Mouse (Mus musculus) lung, adult 18-20 months (tissue): Measurements from ENCODE around the gene Tsc22d1.

ENCODE experiments used
- DNase-seq, 2 experiments: peaks; one replicate each; pipeline ENCODE4 v3.0.0; 2022; ENCODE audit warnings: mixed read lengths in 2 of 2

The Tsc22d1 gene

DNA sequence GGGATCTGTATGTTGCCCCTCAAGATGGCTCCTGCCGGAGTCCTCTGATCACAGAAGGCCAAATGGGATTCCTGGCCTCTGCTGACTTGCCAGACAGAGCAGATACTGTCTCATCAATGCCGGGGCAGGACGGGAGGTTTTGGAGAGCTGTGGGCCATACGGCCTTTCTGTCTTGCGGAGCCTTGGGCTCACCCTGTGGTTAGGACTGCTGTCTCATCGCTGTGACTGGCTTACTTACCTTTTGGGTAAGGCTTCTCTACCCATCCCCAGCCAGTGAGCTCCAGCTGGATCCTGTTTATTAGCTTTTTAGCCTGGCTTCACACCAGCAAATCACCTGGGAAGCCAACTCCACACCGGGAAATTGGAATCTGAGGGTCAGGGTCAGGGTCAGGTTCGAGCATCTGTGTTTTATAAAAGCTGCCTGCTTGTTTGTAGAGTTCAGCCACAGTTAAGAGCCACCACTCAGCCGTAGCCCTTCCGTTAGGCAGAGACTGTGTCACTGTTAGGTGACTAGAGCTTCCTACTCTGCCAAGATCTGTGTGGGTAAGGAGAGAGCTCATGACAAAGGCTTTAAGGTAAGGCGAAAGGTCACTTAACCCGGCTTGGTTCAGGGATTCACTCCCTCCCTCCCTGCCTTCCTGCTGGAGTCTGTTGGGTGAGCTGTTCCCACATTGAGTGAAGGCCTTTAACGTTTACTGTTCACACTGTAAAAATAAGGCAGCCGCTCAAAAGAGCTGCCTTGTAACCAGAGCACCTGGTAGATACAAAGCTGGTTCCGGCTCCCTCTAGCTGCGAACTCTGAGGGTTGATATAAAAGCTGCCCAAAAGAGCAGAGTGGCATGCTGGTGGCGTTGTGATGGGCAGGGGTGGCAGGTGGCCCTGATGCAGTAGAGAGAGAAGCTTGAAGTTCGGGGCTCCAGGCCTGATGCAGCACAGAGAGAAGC lies 73.6 kb downstream of the Tsc22d1 start:
- DNase-seq = no peak

DNA sequence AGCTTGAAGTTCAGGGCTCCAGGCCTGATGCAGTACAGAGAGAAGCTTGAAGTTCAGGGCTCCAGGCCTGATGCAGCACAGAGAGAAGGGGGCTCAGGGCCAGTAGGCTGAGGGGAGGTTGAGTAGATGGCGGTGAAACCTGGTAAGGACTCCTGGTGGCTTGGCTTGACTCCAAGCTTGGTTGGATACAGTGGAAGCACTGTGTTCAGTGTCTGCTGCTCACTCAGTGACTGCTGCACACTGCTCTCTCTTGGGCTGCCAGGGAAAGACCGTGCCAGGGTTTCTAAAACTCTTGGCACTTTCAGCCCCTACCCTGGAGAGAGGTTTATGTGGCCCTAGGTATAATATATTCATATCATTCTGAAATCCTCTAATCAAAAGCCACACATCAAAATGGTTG lies 74.4 kb downstream of the Tsc22d1 start:
- no peak for DNase-seq

DNA sequence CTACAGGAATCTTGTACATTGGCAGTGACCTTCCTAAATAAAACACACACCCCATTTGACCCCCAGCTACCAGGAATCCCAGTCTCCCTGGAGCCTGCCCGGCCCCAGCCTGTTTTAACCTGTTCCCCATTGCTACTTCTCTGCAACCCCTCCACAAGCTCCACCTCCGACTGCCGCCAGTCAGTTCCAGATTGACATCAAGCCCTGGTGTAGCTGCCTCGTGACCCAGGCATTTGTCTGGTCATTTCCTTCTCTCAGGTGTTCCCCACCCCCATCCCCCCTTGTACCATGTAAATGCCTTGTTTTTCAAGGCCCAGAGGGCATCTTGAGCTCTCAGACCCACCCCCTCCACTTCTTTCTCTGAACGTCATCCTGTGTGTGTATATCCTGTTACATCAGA lies 80.3 kb downstream of the Tsc22d1 start:
- no peak for DNase-seq

DNA sequence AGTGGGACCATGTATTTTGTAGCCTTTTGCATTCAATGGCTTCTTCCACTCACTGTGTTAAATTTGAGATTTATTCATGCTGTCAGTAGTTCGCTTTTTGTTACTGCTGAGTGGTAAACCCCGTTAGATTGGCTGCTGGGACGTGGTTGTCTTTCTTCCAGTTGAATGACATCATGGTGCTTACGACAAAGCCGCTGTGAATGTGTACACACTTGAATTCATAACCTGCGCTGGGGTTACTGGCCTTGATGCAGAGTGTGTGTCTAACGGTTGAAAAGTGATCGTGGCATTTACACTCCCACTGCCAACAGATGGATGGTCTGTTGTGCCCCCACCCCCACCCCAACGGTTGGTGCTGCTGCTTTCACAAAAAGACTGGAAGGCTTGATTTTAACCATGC lies 82.4 kb downstream of the Tsc22d1 start:
- DNase-seq = no peak

DNA sequence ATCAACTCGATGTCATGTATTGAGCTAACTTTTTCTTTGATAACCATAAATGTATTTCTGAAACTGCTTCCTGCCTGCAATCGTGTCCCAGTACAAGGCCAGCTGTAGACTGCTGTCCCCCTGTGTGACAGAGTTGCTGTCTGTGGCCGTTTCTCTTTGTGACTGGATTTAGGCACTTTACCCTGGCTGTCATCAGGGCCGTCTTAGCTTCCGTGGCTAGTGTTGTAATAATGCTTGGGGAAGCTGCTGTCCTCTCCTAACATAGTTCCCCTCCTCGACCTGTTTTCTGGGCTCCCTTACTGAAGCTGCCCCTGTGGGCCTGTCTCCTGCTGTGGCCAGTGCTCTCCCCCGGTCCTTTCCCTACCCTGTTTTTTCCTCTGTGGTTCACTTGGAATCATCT lies 83.4 kb downstream of the Tsc22d1 start:
- DNase-seq = no peak

DNA sequence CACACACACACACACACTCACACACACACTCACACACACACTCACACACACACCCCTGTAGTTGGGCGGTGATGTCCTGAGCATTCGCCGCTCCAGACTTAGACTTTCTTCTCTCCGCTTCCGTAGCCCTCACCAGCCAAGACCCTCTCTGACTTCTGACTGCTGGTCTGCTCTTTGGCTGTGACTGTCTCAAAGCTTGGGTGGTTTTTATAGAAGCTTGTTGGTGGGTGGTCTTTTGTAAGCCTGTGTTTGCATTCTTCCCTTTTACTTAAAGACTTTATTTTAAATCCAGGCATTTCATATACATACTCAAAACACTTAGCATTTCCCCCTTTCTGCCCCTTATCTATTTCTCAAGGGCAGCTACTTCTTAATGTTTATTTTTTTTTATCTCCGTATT lies 84.7 kb downstream of the Tsc22d1 start:
- DNase-seq = no peak

DNA sequence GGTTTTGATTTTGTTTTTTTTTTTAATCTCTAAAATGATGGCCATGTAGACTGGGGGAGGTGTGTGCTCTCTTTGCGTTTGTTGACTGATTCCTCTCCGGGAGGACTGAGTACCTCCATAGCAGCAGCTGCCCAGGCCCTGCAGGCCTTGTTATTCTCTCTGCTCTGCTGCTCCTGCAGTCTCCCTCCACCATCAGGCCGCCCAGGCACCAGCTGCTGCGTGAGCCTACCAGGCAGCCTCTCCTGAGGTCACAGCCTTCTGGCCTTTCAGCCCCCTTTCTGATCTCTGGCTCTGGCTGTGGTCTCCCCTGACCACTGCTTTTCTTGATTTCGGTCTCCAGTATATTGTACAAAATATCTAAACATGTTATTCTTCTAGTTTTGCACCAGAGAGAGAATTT lies 85.3 kb downstream of the Tsc22d1 start:
- no peak for DNase-seq

DNA sequence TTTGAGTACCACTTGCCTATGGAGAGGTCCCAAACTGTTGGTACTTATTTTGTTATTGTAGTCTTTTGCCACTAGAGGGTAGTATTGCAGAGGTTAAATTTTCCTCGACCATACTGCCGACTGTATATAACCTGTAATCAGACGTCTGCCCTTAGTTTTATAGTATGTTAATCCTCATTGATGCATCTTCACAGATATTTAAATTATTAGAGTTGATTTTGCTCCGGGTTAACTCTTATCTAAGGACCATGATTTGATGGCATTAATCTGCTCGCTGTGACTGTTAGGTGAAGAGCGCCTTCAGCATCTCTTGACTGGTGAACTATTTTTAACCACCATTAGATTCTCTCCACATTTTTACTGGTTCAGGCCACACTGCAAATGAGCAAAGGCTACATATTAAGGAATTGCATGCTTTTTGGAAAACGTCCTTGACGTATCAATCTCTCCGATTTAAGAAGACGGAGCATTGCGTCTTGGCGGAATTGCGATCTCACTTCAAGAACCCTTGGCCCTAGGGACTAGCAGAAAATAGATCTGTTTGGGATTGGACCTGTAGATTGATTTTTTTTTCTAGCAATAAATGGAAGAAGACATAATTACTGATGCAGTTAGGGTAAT lies 88.6 kb downstream of the Tsc22d1 start:
- DNase-seq = no peak

DNA sequence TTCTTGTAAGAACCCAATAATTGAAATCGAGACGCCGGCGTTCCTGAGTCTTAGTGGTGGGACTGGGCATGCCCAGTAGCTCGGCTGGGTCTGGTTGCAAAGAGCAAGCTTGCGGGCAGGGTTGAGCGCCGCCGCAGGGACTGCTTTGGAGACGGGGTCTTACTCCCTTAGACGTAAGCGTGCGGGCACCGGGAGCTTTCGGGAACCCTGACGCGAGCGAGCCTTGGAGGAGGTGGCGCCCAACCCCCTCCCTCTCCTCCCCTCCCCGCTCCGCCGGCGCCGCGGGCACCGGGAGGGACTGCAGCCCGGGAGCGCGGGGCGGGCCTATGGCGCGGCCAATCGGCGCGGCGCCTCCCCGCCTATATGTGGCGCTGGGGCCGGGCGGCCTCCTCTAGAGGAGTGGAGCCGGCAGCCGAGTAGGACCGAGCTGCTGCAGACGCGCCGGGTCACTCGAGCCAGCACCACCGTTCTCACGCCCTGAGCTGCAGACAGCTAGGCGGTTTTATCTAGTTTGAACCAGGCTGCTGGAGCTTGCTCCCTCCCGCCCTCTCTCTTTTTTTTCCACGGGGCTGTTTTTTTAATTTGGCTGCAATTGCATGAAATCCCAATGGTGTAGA lies 89.5 kb downstream of the Tsc22d1 start:
- DNase-seq = peak; percentile 93 to 94

DNA sequence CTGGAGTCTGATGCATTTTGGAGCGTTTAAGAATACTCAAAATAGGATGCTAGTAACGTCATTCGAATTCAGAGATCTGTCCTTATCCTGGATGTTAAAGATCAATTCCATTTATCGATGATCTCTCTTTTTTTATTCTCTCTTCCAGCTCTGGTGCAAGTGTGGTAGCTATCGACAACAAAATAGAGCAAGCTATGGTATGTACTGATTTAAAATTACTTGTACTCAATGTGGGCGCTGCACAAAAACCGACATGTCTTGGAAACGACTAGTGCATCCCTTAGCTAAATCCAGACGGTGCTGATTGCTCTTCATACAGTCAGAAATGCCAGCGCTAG lies 90.3 kb downstream of the Tsc22d1 start:
- DNase-seq = no peak

DNA sequence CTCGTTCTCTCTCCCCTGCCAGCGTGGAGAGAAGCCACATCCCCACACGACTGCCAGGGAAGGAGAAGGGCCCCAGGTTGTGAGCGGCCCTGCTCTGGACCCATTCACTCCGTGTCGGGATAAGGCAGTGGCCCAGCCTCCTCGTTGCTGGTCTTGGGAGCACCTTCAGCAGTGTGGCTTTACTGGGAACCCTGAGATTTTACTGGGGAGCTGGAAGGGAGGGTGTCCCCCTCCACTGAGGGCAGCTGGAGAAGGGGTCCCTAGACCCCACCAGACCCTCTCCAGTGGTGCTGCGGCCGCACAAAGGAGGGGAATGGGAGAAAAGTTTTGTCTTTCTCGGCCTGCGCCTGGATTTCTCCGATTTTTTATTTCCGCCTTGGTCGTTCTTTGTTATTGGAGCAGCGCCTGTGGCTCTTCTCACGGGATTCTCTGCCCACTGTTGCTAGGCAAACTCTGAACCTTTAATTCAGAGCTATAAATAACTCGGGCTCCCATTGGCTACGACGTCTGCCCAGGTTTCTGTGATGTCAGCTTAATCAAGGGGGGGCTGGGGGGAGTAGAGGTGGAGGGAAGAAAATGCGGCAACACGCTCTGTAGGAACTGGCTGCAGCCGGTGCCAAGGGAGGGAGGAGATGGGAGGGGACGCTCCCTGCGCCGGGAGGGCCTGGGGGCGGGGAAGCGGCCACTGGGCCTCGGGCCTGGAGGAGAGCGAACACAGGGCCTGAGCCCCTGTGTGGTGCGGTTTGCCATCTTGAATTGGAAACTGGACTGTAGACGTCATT lies 90.9 kb downstream of the Tsc22d1 start:
- peak; percentile 89 to 94 for DNase-seq

DNA sequence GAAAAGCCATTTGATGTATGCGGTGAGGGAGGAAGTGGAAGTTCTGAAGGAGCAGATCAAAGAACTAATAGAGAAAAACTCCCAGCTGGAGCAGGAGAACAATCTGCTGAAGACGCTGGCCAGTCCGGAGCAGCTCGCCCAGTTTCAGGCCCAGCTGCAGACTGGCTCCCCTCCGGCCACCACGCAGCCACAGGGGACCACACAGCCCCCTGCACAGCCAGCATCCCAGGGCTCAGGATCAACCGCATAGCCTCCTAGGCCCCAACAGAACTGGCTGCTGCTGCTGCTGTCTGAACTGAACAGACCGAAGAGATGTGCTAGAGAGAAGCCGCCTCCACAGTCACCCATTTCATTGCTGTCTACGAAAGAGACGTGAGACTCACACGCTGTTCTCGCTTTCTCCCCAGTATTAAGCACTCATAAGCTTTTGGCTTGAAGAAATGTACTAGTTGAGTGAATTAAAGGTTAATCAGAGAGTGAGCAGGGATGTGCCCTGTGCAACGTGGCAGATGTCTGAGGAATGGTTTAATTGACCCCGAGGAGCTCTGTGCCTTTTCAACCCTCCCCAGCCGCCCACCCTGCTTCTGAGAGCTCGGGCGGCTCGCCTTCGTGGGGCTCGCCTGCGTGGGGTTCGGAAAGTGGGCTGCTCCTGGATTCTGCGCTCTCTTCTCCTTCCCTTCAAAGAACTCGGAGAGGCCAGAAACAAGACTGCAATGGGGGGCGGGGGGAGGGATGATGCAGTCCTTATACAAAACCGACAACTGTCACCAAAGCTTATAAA lies 91.9 kb downstream of the Tsc22d1 start:
- peak in 1 of 2 experiments; percentile 15 for DNase-seq

DNA sequence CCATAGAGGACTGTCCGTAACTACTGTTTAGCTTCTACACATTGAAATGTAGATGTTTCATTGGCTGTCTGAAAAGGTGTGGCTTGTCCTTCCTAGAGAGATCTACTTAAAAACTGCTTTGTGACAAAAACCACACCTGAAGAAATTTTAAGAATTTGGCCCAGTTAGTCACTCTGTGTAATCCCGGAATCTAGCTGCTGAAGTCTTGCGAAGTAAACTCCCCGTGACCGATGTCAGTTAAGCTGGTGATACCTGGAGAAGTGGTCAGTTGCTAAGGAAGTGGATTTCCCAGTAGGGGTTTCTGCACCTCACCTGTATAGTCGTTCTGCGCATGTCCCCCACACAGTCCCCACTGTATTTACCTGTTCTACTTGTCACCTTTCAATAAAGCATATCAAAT lies 92.6 kb downstream of the Tsc22d1 start:
- DNase-seq = no peak

DNA sequence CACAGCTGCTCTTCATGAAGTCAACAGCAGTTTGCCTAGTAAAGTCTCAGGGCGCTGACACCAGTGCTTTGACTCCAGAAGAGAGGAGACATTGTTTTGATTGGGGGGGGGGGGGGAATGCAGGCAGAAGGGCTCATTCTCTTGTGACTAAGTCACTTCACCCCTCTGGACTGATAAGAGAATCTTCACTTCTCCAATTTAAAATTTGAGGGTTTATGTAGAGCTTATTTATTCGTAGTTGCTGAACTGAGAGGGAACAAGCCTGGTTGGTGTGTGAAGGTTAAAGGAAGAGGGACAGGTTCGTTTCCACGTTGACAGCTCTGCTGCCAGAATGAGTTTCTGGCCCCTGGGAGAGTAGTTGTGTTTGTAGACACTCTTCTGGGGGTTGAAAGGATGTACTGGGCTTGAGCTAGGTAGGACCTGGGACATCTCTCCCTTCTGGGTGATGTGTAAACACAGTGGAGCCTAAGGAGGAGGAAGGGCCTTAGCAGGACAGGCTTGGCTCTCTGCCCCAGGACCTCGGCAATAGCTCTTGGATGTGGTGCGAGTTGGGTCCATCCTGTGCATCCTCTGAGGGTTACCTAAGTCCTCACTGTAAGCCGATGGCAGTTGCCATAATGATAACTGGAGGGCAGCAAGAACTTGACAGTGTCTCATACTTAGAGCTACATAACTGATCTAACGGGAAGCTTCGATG lies 93.2 kb downstream of the Tsc22d1 start:
- no peak for DNase-seq

DNA sequence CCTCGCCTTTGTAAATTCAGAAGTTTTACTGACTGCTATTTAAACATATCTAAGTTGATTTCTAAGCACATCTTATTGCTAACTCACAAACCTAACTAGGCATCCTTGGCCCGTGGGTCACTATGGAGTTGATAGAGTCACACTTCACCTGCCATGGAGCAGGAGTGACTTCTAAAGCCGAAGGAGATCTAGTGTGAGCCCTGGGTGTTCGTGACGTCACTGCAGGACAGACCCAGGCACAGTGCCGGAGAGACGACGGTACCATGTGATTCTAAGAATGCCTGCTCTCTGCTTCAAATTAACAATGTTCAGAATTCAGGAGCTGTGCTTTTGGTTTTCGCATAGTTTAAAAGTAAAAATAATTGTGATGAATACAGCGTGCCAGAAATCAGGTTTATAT lies 93.9 kb downstream of the Tsc22d1 start:
- DNase-seq = no peak

DNA sequence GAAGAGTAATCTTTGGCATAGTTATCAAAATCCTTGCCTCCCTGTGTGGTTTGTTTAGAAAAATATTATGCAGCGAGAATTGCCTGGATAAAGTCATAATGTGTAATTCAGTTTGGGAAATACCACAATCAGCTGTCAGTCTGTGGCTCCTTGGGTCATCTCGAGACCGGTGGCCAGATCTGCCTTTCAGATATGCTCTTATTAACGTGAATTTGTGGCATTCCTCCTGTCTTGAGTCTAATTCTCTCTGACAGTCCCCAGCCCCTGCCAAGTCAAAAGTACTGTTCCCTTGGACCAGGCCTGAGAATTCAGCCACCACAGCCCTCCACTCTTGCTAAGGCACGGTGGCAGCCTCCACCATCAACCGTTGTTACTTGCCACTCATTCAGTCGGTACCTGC lies 97.2 kb downstream of the Tsc22d1 start:
- no peak for DNase-seq

DNA sequence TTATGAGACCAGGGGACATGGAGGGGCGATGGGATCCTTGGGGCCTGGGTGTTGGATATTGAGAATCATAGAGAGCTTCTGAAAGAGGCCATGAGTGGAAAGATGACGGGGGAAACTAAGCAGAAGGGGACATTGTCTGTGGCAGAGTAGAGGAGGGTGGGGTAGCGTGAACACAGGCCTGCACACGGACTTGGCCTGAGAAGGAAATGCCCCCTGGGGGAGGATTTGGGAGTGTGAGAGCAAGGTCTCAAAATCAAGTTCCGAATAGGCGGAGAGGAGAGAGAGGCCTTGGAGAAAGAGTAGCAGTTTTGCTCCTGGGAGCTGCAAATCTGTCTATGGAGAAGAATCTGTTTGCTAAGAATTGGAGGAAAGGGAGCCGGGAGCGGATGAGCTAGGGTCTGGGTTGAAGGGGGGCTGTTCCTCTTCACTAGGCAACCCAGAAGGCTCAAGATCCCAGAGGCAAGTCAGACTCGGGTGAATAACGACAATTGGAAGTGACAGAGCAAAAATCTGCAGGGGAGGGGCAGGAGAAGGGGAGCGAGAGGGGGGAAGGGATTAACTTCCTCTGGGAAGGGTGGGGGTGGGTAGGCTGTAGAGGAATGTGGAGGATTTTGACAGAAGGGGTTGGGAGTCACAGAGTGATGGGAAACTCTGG lies 98.8 kb downstream of the Tsc22d1 start:
- no peak for DNase-seq

DNA sequence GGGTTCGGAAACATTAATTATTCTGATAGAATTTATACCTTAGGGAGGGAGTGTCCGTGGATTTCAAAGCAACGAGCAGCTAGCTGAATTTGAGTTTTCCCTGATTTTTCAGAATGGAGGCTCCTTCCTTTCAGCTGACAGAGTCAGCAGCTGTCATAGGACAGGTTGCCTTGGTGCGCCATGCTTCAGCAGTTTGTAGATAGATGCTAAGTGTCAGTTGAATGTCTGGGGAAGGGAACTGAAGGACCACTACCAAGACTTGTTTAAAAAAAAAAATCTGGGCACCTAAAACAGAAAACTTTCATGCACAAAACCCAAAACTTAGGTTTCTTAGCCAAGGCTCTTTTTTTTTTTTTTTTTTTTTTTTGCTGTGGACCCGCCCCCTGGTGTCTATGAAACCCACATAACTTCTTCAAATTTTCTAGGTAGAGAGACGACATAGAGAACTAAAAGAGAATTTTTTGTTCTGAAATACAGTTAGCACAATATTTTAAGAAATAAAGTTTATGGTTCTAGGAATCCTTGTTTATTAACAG lies 99.4 kb downstream of the Tsc22d1 start:
- DNase-seq = no peak

DNA sequence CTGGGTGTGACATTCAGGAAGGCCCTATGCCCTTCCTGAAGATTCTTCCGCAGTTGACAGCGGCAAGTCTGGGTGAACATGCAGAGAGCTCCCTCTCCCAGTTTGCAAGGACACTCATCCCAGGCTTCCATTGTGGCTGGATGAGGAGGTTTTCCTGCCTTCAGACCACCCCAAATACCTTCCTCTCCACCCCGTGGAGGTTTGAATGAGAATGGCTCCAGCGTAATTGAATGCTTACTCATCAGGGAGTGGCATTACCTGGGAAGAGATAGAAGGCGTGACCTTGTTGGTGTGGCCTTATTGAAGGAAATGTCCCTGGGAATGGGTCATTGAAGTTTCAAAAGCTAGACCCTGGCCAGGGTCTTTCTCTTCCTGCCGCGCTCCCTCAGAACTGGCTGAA lies 100.9 kb downstream of the Tsc22d1 start:
- DNase-seq = no peak

DNA sequence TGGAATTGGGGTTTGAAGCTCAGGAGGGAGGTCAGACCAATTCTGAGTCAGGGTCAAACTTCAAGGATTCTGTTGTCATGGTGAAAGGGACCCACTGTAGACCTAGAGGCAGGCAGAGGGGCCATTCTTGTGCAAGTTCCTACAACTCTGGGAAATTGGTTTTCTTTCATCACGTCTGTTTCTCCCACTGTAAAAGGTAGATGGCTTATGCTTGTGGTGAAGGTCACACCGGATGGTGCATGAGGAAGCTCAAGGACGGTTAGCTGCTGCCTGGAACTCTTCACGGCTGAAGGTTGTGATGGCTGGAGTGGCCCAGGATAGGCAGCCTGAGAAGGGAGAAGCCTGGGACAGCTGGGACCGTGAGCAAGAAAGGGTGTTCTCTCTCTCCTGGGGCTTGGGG lies 103.5 kb downstream of the Tsc22d1 start:
- DNase-seq = no peak

DNA sequence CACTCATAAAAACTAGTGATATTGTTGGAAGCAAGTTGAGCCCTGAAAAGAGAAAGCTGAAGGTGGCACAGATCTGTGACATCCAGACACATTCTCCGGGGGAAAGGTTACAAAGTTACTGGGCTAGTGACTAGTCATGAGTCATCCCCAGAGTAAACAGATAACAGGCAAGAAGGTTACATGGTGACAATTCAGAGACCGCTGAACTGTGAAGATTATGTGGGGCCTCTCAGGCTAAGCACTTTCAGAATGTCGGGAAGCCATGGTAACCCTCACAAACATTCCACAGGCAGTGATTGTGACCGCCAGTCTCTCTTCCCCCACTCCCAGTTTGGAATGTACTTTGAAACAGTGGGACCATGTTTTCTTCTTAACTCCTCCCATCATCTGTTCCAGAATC lies 105.8 kb downstream of the Tsc22d1 start:
- no peak for DNase-seq
